Mouse (Mus musculus): ENCODE results near the gene Nol9. TPM values are rescaled to one million over a fixed set of nuclear protein-coding genes. Genes with fewer than 3 reads are reported as not detected.

Gene Nol9
- total RNA-seq, 1 experiment, result 70.1 TPM

DNA sequence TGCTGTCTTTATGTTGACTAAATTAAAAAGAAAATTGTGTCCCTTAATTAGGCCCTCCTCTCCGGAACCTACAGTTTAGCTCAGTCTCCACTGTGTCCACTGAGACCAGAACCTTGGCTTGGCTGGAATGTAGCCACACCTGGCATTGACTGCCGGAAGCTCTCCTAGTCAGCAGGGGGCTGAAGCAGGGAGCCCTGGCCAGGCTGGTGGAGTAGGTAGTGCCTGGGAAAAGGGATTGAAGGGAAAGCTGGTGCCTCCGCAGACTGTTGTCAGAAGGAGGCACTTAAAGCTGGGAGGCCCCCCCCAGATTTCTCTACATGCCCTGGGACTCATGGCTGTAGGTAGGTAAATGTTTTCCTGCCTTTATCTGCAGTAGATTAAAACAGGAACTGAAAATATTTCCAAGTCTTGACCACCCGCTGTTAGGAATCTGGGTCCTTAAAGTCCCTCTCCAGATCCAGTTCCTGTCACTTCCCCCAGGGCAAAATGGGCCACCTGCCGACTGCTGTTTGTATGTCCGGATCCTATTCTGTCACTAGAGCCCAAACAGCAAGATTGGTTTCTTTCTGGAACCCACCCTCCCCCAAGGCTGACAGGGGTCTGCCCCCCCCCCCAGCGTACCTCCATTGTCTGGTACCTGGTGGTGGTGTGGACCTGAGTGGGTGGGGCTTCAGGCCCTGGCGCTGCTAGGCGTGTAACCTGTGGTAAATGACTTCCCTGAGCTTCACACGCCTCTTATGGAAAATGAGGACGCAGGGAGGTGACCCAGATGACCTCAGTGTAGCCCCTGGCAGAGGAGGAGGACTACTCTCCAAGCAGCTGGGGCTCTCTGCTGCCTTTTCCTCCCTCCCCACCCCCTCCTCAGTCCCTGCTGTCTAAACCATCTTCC is 59.0 kb downstream of the Nol9 start:
- Histone ChIP-seq H3K9me3 (ENCODE audit: control insufficient read depth, insufficient read depth, low read depth, low read length) (no peaks in the 10 kb centered on the region), H3K36me3 (ENCODE audit: control insufficient read depth, insufficient read depth, low read length, poor library complexity, severe bottlenecking) (peaks cover 12% of the 10 kb centered on the region), H3K4me1 (ENCODE audit: control insufficient read depth in 2 of 2, insufficient read depth in 2 of 2, low read length in 2 of 2, poor library complexity in 1 of 2) (peaks cover 12 to 42% of the 10 kb centered on the region in 2 experiments), H3K9ac (ENCODE audit: insufficient read depth, low read depth, low read length, poor library complexity, severe bottlenecking) (peak overlapping the region; percentile 29; the same call in 1 of the 2 replicates), H3K4me3 (ENCODE audit: insufficient read depth in 1 of 2, low read depth in 1 of 2, low read length in 2 of 2, poor library complexity in 1 of 2, severe bottlenecking in 1 of 2) (peak overlapping the region; percentile 19 to 73; a peak in 3 of 4 replicates), H3K27ac (ENCODE audit: insufficient read depth, low read depth, low read length, poor library complexity, severe bottlenecking) (peak overlapping the region; percentile 92; the same call in 1 of the 2 replicates)
- TF ChIP-seq ZNF384 (IDR thresholded peaks at IDR 0.05; ENCODE audit: low read depth, low read length), result no peak
- no peak for TF ChIP-seq HCFC1 (IDR thresholded peaks at IDR 0.05; ENCODE audit: borderline replicate concordance, insufficient read depth, low read length)
- TF ChIP-seq ZC3H11A (IDR thresholded peaks at IDR 0.05; ENCODE audit: borderline replicate concordance, low read depth, low read length), result no peak
- no peak for TF ChIP-seq CHD2 (IDR thresholded peaks at IDR 0.05; ENCODE audit: low read depth, low read length)
- no peak for TF ChIP-seq MAFK (IDR thresholded peaks at IDR 0.05; ENCODE audit: insufficient read depth, low read depth, low read length)
- DNase-seq (ENCODE audit: low read depth, low spot score), result peak; percentile 87
- in situ Hi-C loops (cut with MboI; ENCODE audit: low sequenced_read_pairs in 2 of 2, unreplicated experiment in 2 of 2), result no loop called here

DNA sequence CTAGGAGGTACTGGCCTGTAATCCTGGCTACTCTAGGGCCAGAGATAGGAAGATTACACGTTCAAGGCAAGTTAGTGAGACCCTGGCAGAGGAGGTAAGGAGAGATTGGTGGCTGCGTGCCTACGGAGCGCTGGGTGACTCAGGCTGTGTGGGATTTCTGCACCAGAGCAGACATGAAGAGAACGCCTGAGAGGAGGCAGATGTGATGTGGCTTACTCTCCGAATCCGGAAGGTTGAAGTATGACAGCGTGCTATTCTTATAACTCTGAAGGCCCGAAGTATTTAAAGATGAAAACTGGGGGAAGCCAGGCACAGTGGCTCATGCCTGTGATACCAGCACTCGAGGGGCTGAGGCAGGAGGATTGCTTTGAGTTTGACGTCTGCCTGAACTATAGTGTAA is 61.4 kb downstream of the Nol9 start:
- peaks cover 12 to 48% of the 10 kb centered on the region in 2 experiments for H3K4me1 ChIP-seq (ENCODE audit: control insufficient read depth in 2 of 2, insufficient read depth in 2 of 2, low read length in 2 of 2, poor library complexity in 1 of 2)
- DNase-seq (ENCODE audit: low read depth, low spot score), result no peak
- no peaks in the 10 kb centered on the region for H3K9me3 ChIP-seq (ENCODE audit: control insufficient read depth, insufficient read depth, low read depth, low read length)
- TF ChIP-seq CHD2 (IDR thresholded peaks at IDR 0.05; ENCODE audit: low read depth, low read length), result no peak
- no peak for TF ChIP-seq HCFC1 (IDR thresholded peaks at IDR 0.05; ENCODE audit: borderline replicate concordance, insufficient read depth, low read length)
- TF ChIP-seq ZNF384 (IDR thresholded peaks at IDR 0.05; ENCODE audit: low read depth, low read length), result no peak
- TF ChIP-seq MAFK (IDR thresholded peaks at IDR 0.05; ENCODE audit: insufficient read depth, low read depth, low read length), result no peak
- in situ Hi-C loops (cut with MboI; ENCODE audit: low sequenced_read_pairs in 2 of 2, unreplicated experiment in 2 of 2), result no loop called here
- peaks cover 29% of the 10 kb centered on the region for H3K36me3 ChIP-seq (ENCODE audit: control insufficient read depth, insufficient read depth, low read length, poor library complexity, severe bottlenecking)
- H3K4me3 ChIP-seq (ENCODE audit: insufficient read depth in 1 of 2, low read depth in 1 of 2, low read length in 2 of 2, poor library complexity in 1 of 2, severe bottlenecking in 1 of 2), result peak overlapping the region in 1 of 2 experiments; percentile 26; a peak in 1 of 4 replicates
- peak overlapping the region; percentile 35; the same call in 1 of the 2 replicates for H3K9ac ChIP-seq (ENCODE audit: insufficient read depth, low read depth, low read length, poor library complexity, severe bottlenecking)
- peak overlapping the region; percentile 40; the same call in 1 of the 2 replicates for H3K27ac ChIP-seq (ENCODE audit: insufficient read depth, low read depth, low read length, poor library complexity, severe bottlenecking)

DNA sequence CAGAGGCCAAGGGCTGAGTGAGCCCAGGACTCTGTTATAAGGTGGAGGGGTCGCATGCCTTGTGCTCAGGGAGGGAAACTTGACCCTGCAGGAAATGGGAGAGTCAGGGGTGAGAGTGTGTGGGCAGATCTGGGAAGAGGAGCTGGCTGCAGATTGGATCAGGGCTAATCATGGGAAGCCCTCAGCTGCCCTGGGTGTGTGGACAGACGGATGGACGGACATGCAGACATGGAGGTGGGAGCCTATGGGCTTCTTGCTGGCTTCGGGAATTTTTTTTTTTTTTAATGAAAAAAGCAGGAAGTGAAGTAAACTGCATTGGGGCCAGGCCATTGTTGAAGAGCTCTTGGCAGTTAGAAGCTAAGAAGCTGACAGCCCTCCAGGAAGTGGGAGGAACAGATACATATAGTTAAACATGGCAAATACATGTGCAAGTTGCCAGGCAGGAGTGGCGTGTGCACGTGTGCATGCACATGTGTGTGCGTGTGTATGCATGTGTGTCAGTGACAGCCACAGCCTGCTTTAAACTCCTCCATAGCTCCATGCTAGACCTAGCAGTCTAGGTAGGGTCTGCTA is 62.0 kb downstream of the Nol9 start:
- H3K9me3 ChIP-seq (ENCODE audit: control insufficient read depth, insufficient read depth, low read depth, low read length), result no peaks in the 10 kb centered on the region
- no peak for TF ChIP-seq MAFK (IDR thresholded peaks at IDR 0.05; ENCODE audit: insufficient read depth, low read depth, low read length)
- no peak for TF ChIP-seq ZC3H11A (IDR thresholded peaks at IDR 0.05; ENCODE audit: borderline replicate concordance, low read depth, low read length)
- no peak for TF ChIP-seq ZNF384 (IDR thresholded peaks at IDR 0.05; ENCODE audit: low read depth, low read length)
- no peak for TF ChIP-seq CHD2 (IDR thresholded peaks at IDR 0.05; ENCODE audit: low read depth, low read length)
- TF ChIP-seq HCFC1 (IDR thresholded peaks at IDR 0.05; ENCODE audit: borderline replicate concordance, insufficient read depth, low read length), result no peak
- H3K4me3 ChIP-seq (ENCODE audit: insufficient read depth in 1 of 2, low read depth in 1 of 2, low read length in 2 of 2, poor library complexity in 1 of 2, severe bottlenecking in 1 of 2), result peak overlapping the region in 1 of 2 experiments; percentile 26; a peak in 1 of 4 replicates
- in situ Hi-C loops (cut with MboI; ENCODE audit: low sequenced_read_pairs in 2 of 2, unreplicated experiment in 2 of 2), result no loop called here
- peak overlapping the region; percentile 35; the same call in 1 of the 2 replicates for H3K9ac ChIP-seq (ENCODE audit: insufficient read depth, low read depth, low read length, poor library complexity, severe bottlenecking)
- peaks cover 34% of the 10 kb centered on the region for H3K36me3 ChIP-seq (ENCODE audit: control insufficient read depth, insufficient read depth, low read length, poor library complexity, severe bottlenecking)
- DNase-seq (ENCODE audit: low read depth, low spot score), result no peak
- H3K4me1 ChIP-seq (ENCODE audit: control insufficient read depth in 2 of 2, insufficient read depth in 2 of 2, low read length in 2 of 2, poor library complexity in 1 of 2), result peaks cover 12 to 46% of the 10 kb centered on the region in 2 experiments
- H3K27ac ChIP-seq (ENCODE audit: insufficient read depth, low read depth, low read length, poor library complexity, severe bottlenecking), result no peak overlapping the region; the same call in 1 of the 2 replicates

DNA sequence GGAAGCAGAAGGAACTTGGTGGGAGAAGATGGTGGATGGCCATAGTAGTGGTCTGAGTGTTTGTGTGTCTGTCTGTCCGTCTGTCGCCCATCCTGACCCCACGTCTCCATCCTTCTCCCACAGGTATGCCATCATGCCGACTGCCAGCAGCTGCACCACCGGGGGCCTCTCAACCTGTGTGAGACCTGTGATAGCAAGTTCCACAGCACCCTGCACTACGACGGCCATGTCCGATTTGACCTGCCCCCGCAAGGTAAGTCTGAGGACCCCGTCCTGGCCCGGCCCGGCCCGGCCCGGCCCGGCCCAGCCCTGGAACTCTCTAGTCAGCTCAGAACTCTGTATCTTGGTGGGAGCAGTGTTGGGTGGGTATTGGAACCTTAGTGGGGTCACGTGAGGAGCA is 62.8 kb downstream of the Nol9 start:
- no peak overlapping the region for H3K9ac ChIP-seq (ENCODE audit: insufficient read depth, low read depth, low read length, poor library complexity, severe bottlenecking)
- H3K4me1 ChIP-seq (ENCODE audit: control insufficient read depth in 2 of 2, insufficient read depth in 2 of 2, low read length in 2 of 2, poor library complexity in 1 of 2), result peaks cover 14 to 48% of the 10 kb centered on the region in 2 experiments
- H3K36me3 ChIP-seq (ENCODE audit: control insufficient read depth, insufficient read depth, low read length, poor library complexity, severe bottlenecking), result peaks cover 39% of the 10 kb centered on the region
- no peaks in the 10 kb centered on the region for H3K9me3 ChIP-seq (ENCODE audit: control insufficient read depth, insufficient read depth, low read depth, low read length)
- no peak overlapping the region for H3K27ac ChIP-seq (ENCODE audit: insufficient read depth, low read depth, low read length, poor library complexity, severe bottlenecking)
- no peak overlapping the region for H3K4me3 ChIP-seq (ENCODE audit: insufficient read depth in 1 of 2, low read depth in 1 of 2, low read length in 2 of 2, poor library complexity in 1 of 2, severe bottlenecking in 1 of 2)
- DNase-seq (ENCODE audit: low read depth, low spot score), result no peak
- TF ChIP-seq ZNF384 (IDR thresholded peaks at IDR 0.05; ENCODE audit: low read depth, low read length) (no peak), CHD2 (IDR thresholded peaks at IDR 0.05; ENCODE audit: low read depth, low read length) (no peak), ZC3H11A (IDR thresholded peaks at IDR 0.05; ENCODE audit: borderline replicate concordance, low read depth, low read length) (no peak), MAFK (IDR thresholded peaks at IDR 0.05; ENCODE audit: insufficient read depth, low read depth, low read length) (no peak), HCFC1 (IDR thresholded peaks at IDR 0.05; ENCODE audit: borderline replicate concordance, insufficient read depth, low read length) (no peak)
- in situ Hi-C loops (cut with MboI; ENCODE audit: low sequenced_read_pairs in 2 of 2, unreplicated experiment in 2 of 2), result no loop called here
